Mouse (Mus musculus): Measurements from ENCODE around the gene Amdhd2. TPM values are rescaled to one million over a fixed set of nuclear protein-coding genes. Genes with fewer than 3 reads are reported as not detected.

The Amdhd2 gene
- 10 to 100 TPM; 33.0 to 37.4 TPM for polyA plus RNA-seq (2017; shearing (Covaris generic))

GRCm38 (mm10) chr17:24163176-24163962 is at the start of gene Amdhd2:
TSS of gene Amdhd2 (minus strand) at chr17:24163766.

GRCm38 (mm10) chr17:24209043-24209915 is 45.7 kb upstream of the Amdhd2 start, which contains the start of gene Ntn3:
TSS of gene Ntn3 (minus strand) at chr17:24209531.

GRCm38 (mm10) chr17:24205284-24205888 is 41.8 kb upstream of the Amdhd2 start, which contains the start of gene Tbc1d24:
TSS of gene Tbc1d24 (minus strand) at chr17:24205562.

GRCm38 (mm10) chr17:24169317-24170065 is 5.9 kb upstream of the Amdhd2 start, which contains the start of gene Atp6v0c:
TSS of gene Atp6v0c (minus strand) at chr17:24169702.

GRCm38 (mm10) chr17:24150824-24151223 is 12.7 kb downstream of the Amdhd2 start, which contains the start of gene Pdpk1:
TSS of gene Pdpk1 (minus strand) at chr17:24150924.

Other genes with a start within 250 kb of the Amdhd2 start
- 1 to 10 TPM in 1 of 2 experiments, under 1 TPM in 1; 0.43 to 5.0 TPM for gene Dcpp3, start 246.3 kb downstream of the Amdhd2 start, polyA plus RNA-seq (2017; shearing (Covaris generic))
- not detected for gene Sbp, start 222.1 kb downstream of the Amdhd2 start, polyA plus RNA-seq (2017; shearing (Covaris generic))
- not detected for gene Sbpl, start 208.5 kb downstream of the Amdhd2 start, polyA plus RNA-seq (2017; shearing (Covaris generic))
- 1 to 10 TPM in 1 of 2 experiments, not detected in 1; 1.2 TPM for gene Prss30, start 183.2 kb downstream of the Amdhd2 start, polyA plus RNA-seq (2017; shearing (Covaris generic))
- gene Prss22, start 165.7 kb downstream of the Amdhd2 start, polyA plus RNA-seq (2017; shearing (Covaris generic)) = not detected
- 1 to 10 TPM in 1 of 2 experiments, under 1 TPM in 1; 0.58 to 2.5 TPM for gene Prss27, start 125.6 kb downstream of the Amdhd2 start, polyA plus RNA-seq (2017; shearing (Covaris generic))
- gene Kctd5, start 90.3 kb downstream of the Amdhd2 start, polyA plus RNA-seq (2017; shearing (Covaris generic)) = 10 to 100 TPM; 22.2 to 27.8 TPM
- gene Pdpk1, start 12.8 kb downstream of the Amdhd2 start, polyA plus RNA-seq (2017; shearing (Covaris generic)) = 10 to 100 TPM; 39.9 to 43.6 TPM
- 100 to 1,000 TPM; 291 to 333 TPM for gene Atp6v0c, start 5.9 kb upstream of the Amdhd2 start, polyA plus RNA-seq (2017; shearing (Covaris generic))
- gene Tbc1d24, start 41.8 kb upstream of the Amdhd2 start, polyA plus RNA-seq (2017; shearing (Covaris generic)) = 1 to 10 TPM in 1 of 2 experiments, under 1 TPM in 1; 0.75 to 4.4 TPM
- gene Ntn3, start 45.8 kb upstream of the Amdhd2 start, polyA plus RNA-seq (2017; shearing (Covaris generic)) = under 1 TPM; 0.07 to 0.84 TPM
- 1 to 10 TPM; 4.0 to 5.1 TPM for gene Tedc2, start 57.1 kb upstream of the Amdhd2 start, polyA plus RNA-seq (2017; shearing (Covaris generic))
- gene Ccnf, start 87.7 kb upstream of the Amdhd2 start, polyA plus RNA-seq (2017; shearing (Covaris generic)) = 1 to 10 TPM in 1 of 2 experiments, under 1 TPM in 1; 0.71 to 2.7 TPM
- under 1 TPM; 0.20 to 0.24 TPM for gene Abca17, start 187.3 kb upstream of the Amdhd2 start, polyA plus RNA-seq (2017; shearing (Covaris generic))
- gene Abca3, start 188.2 kb upstream of the Amdhd2 start, polyA plus RNA-seq (2017; shearing (Covaris generic)) = 10 to 100 TPM; 28.9 to 30.9 TPM

All from inflammation-experienced regulatory T-cells (primary cell).